Mouse (Mus musculus): ENCODE results near the gene Dnttip2.

GRCm38 (mm10) chr3:122293954-122294850 is 20.0 kb downstream of the Dnttip2 start, which contains the start of gene Bcar3:
- TF ChIP-seq USF1 (IDR thresholded peaks at IDR 0.05; ENCODE audit: low read depth) (no peak), MAX (IDR thresholded peaks at IDR 0.05) (no peak)
